Mouse (Mus musculus) hindbrain, postnatal 0 days (tissue): ENCODE data around the gene Plk3. TPM values are rescaled to one million over a fixed set of nuclear protein-coding genes. Genes with fewer than 3 reads are reported as not detected.

Experiments
- ATAC-seq: fragments of 200-750 bp; cut with Nextera tagmentation; 2 replicates; pipeline ENCODE4 v1.8.0; 2017; ENCODE audit warnings: mild to moderate bottlenecking, moderate TSS enrichment, moderate library complexity
- DNase-seq: peaks from one replicate; pipeline ENCODE4 v3.0.0-alpha.2; 2015; ENCODE audit warnings: low spot score
- H3K27ac ChIP-seq: fragments of 300-500 bp; sonication (generic); 2 replicates; pipeline ENCODE4 v1.5.1; 2014; ENCODE audit warnings: mild to moderate bottlenecking
- H3K27me3 ChIP-seq: fragments of 300-500 bp; sonication (generic); 2 replicates; pipeline ENCODE4 v1.6.1; 2014; ENCODE audit warnings: low read length, mixed read lengths; ENCODE audit not compliant: insufficient read depth
- H3K36me3 ChIP-seq: fragments of 300-500 bp; sonication (generic); 2 replicates; pipeline ENCODE4 v1.6.1; 2014; ENCODE audit warnings: low read length, mixed read lengths; ENCODE audit not compliant: insufficient read depth
- H3K4me1 ChIP-seq: fragments of 300-500 bp; sonication (generic); 2 replicates; pipeline ENCODE4 v1.6.1; 2014; ENCODE audit warnings: antibody characterized with exemption, low read length, mixed read lengths; ENCODE audit not compliant: insufficient read depth
- H3K4me2 ChIP-seq: fragments of 300-500 bp; sonication (generic); 2 replicates; pipeline ENCODE4 v1.6.1; 2014; ENCODE audit warnings: low read depth, mild to moderate bottlenecking, low read length, moderate library complexity, mixed read lengths
- H3K4me3 ChIP-seq: fragments of 300-500 bp; sonication (generic); 2 replicates; pipeline ENCODE4 v1.5.1; 2014; ENCODE audit warnings: low read length
- H3K9ac ChIP-seq: fragments of 300-500 bp; sonication (generic); replicated peaks from 2 replicates; pipeline ENCODE4 v1.6.1; 2014; ENCODE audit warnings: mild to moderate bottlenecking, low read length, moderate library complexity, mixed read lengths
- H3K9me3 ChIP-seq: fragments of 300-500 bp; sonication (generic); 2 replicates; pipeline ENCODE4 v1.6.1; 2016; ENCODE audit warnings: low read length, mixed read lengths
- CTCF ChIP-seq: IDR thresholded peaks from 2 replicates; pipeline ENCODE4 v1.5.1; 2016; ENCODE audit warnings: antibody characterized with exemption, control low read depth, low read depth
- WGBS: fragments of 180-500 bp; shearing (Covaris S2); extraction: QIAGEN DNeasy Blood & Tissue Kit; methylation state at CpG from one replicate; pipeline ENCODE4 v1.1.7; 2014; 5-methylcytosine and 5-hydroxymethylcytosine counted together
- polyA plus RNA-seq: library from polyadenylated mRNA; unstranded; fragments of >200 nt; fragmentation: Nextera tagmentation; extraction: Ambion mirVana; gene quantifications from 2 replicates; pipeline ENCODE4 v1.2.1, GENCODE M21; 2015
- total RNA-seq: library from RNA; depleted of rRNA; stranded (reverse); fragments of >200 nt; gene quantifications from 2 replicates; pipeline ENCODE4 v1.2.3, GENCODE M21; 2014

The Plk3 gene
- total and polyA plus RNA-seq, 2 experiments from 2014 or later, result 29.1 to 29.8 TPM

GRCm38 (mm10) chr4:117132794-117133143 lies 994 bp downstream of the Plk3 start:
- Histone ChIP-seq H3K4me1 (0 out of 2 replicates have a peak, but pooled peaks cover 8% of the 10 kb centered on the region), H3K9me3 (no peaks in the 10 kb centered on the region), H3K9ac (peak overlapping the region; percentile 87), H3K27ac (peak overlapping the region; percentile 90), H3K4me2 (peak overlapping the region; percentile 72), H3K36me3 (peaks cover 35% of the 10 kb centered on the region), H3K27me3 (no peaks in the 10 kb centered on the region), H3K4me3 (peak overlapping the region; percentile 79)
- DNase-seq (peak; percentile 25), ATAC-seq (no peak)
- TF ChIP-seq CTCF, result no peak
- 12% methylated on average over 11 of the region's 11 CpGs for WGBS

- TF ChIP-seq CTCF, result no peak
- ATAC-seq, result no peak; the same call in 1 of the 2 replicates
- Histone ChIP-seq H3K27me3 (no peaks in the 10 kb centered on the region), H3K4me3 (peak overlapping the region; percentile 79), H3K36me3 (peaks cover 38% of the 10 kb centered on the region), H3K9me3 (no peaks in the 10 kb centered on the region), H3K4me1 (0 out of 2 replicates have a peak, but pooled peaks cover 8% of the 10 kb centered on the region), H3K4me2 (peak overlapping the region; percentile 72), H3K27ac (peak overlapping the region; percentile 90; the same call in 1 of the 2 replicates), H3K9ac (peak overlapping the region; percentile 87)
- peak; percentile 50 for DNase-seq
- WGBS, result 10% methylated on average over 7 of the region's 7 CpGs
These were observed 1.6 kb downstream of the Plk3 start for GRCm38 (mm10) chr4:117131890-117132793.

- no peak overlapping the region; the same call in 1 of the 2 replicates for H3K4me2 ChIP-seq
- 43% methylated on average over 6 of the region's 6 CpGs for WGBS
- H3K9ac ChIP-seq, result 0 out of 2 replicates have a peak overlapping the region, but pooled peaks have one; percentile 87
- TF ChIP-seq CTCF, result no peak
- DNase-seq, result no peak
- no peaks in the 10 kb centered on the region for H3K27me3 ChIP-seq
- no peak for ATAC-seq
- peaks cover 40% of the 10 kb centered on the region for H3K36me3 ChIP-seq
- no peak overlapping the region for H3K27ac ChIP-seq
- no peaks in the 10 kb centered on the region for H3K9me3 ChIP-seq
- H3K4me1 ChIP-seq, result 0 out of 2 replicates have a peak, but pooled peaks cover 8% of the 10 kb centered on the region
- H3K4me3 ChIP-seq, result no peak overlapping the region
These were observed 2.6 kb downstream of the Plk3 start for GRCm38 (mm10) chr4:117131198-117131597.

GRCm38 (mm10) chr4:117130790-117131189 lies 3.0 kb downstream of the Plk3 start:
- ATAC-seq (no peak), DNase-seq (no peak)
- no peak overlapping the region for H3K27ac ChIP-seq
- H3K36me3 ChIP-seq, result peaks cover 40% of the 10 kb centered on the region
- no peak overlapping the region for H3K9ac ChIP-seq
- H3K27me3 ChIP-seq, result no peaks in the 10 kb centered on the region
- WGBS, result 44% methylated on average over 6 of the region's 6 CpGs
- no peak overlapping the region for H3K4me2 ChIP-seq
- TF ChIP-seq CTCF, result no peak
- H3K4me1 ChIP-seq, result 0 out of 2 replicates have a peak, but pooled peaks cover 8% of the 10 kb centered on the region
- no peaks in the 10 kb centered on the region for H3K9me3 ChIP-seq
- H3K4me3 ChIP-seq, result no peak overlapping the region

GRCm38 (mm10) chr4:117127991-117128686 lies 5.6 kb downstream of the Plk3 start:
- no peak overlapping the region for H3K4me3 ChIP-seq
- H3K9me3 ChIP-seq, result no peaks in the 10 kb centered on the region
- no peak for DNase-seq
- no peak overlapping the region for H3K4me2 ChIP-seq
- H3K9ac ChIP-seq, result no peak overlapping the region
- TF ChIP-seq CTCF, result no peak
- H3K36me3 ChIP-seq, result peaks cover 40% of the 10 kb centered on the region
- H3K27me3 ChIP-seq, result no peaks in the 10 kb centered on the region
- 92% methylated on average over 33 of the region's 33 CpGs for WGBS
- no peak for ATAC-seq
- peaks cover 16% of the 10 kb centered on the region for H3K4me1 ChIP-seq
- H3K27ac ChIP-seq, result no peak overlapping the region

GRCm38 (mm10) chr4:117126675-117127290 lies 7.0 kb downstream of the Plk3 start, which contains the start of gene Tctex1d4:
Gene Tctex1d4 (plus strand): TSS chr4:117126794.
- Histone ChIP-seq H3K27ac (peak within 1 kb of the TSS; percentile 80), H3K4me3 (no peak within 1 kb of the TSS), H3K9me3 (no peaks in the 10 kb centered on the region), H3K36me3 (peaks cover 40% of the 10 kb centered on the region), H3K4me1 (peaks cover 11% of the 10 kb centered on the region), H3K9ac (peak within 1 kb of the TSS; percentile 33; the same call in 1 of the 2 replicates), H3K27me3 (no peaks in the 10 kb centered on the region), H3K4me2 (no peak within 1 kb of the TSS)
- TF ChIP-seq CTCF, result no peak
- WGBS, result 83% methylated on average over 9 of the region's 9 CpGs
- no peak for DNase-seq
- no peak for ATAC-seq
